Mouse (Mus musculus) monocyte, adult 5-6 weeks (primary cell): ENCODE data around the gene Kirrel2. TPM values are rescaled to one million over a fixed set of nuclear protein-coding genes. Genes with fewer than 3 reads are reported as not detected.

Experiments
- ATAC-seq: fragments of 153-309, 156-312 bp; replicated peaks from 2 replicates; pipeline ENCODE4 v1.8.0; 2017; ENCODE audit warnings: mild to moderate bottlenecking; ENCODE audit not compliant: low TSS enrichment, insufficient number of reproducible peaks, severe bottlenecking, poor library complexity, low FRiP score
- total RNA-seq: library from RNA; stranded (forward); fragments of 200-1000, 200-491, 200-594 nt; gene quantifications from 3 replicates; pipeline ENCODE4 v1.2.3, GENCODE M21; 2017

Kirrel2 gene
- total RNA-seq, 1 experiment from 2014 or later: not detected

DNA sequence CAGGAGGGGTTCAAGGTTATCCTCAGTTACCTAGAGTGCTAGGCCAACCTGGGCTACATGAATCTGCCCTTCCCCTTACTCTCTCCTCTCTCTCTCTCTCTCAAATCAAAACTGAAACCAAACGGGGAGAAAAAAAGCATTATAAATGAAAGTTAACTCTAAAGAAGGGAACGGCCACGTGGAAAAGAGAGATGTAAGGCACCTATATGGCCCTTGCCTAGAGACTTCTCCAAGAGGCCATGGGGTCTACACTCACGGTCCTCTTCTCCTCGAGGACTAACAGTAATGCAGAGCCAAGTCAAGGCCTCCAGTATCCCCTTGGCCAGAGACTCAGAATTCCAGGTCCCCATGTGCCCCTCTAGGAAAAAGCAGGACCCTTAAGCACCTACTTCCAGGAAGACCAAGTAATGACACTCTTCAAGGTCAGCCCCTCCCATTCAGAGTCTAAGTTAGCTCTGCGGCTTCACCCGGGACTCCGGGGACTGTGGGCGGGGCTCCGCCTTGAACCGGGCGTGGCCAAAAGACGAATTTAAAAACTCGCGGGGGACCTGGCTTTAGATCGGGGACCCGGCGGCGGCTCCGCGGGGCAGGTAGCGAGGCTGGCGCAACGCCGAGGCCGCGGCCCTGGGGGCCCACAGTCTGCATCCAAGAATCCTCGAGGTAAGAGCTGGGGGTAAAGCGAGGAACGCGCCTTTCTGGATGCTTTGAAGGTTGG, 36.2 kb downstream of the Kirrel2 start, which contains the start of gene Nfkbid:
Nfkbid (plus strand) TSS at position 558 of the 715 bp plus-strand sequence.
- ATAC-seq: peak; percentile 16; the same call in 1 of the 2 replicates

DNA sequence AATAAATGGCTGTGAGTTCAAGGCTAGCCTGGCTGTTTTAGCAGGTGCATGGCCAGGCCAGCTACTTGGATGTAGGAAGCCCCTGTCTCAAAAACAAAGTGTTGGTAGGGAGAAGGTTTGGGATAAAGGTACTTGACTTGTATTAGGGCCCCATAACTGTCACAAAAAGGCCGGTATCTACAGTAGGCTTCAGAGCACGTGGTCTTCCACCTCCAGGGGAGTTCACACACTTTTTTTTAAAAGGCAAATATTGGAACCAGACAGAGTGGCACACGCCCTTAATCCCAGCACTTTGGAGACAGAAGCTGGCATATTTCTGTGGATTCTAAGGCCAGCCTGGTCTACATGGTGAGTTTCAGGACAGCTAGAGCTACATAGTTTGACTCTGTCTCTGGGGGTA, 36.8 kb downstream of the Kirrel2 start:
- no peak for ATAC-seq

DNA sequence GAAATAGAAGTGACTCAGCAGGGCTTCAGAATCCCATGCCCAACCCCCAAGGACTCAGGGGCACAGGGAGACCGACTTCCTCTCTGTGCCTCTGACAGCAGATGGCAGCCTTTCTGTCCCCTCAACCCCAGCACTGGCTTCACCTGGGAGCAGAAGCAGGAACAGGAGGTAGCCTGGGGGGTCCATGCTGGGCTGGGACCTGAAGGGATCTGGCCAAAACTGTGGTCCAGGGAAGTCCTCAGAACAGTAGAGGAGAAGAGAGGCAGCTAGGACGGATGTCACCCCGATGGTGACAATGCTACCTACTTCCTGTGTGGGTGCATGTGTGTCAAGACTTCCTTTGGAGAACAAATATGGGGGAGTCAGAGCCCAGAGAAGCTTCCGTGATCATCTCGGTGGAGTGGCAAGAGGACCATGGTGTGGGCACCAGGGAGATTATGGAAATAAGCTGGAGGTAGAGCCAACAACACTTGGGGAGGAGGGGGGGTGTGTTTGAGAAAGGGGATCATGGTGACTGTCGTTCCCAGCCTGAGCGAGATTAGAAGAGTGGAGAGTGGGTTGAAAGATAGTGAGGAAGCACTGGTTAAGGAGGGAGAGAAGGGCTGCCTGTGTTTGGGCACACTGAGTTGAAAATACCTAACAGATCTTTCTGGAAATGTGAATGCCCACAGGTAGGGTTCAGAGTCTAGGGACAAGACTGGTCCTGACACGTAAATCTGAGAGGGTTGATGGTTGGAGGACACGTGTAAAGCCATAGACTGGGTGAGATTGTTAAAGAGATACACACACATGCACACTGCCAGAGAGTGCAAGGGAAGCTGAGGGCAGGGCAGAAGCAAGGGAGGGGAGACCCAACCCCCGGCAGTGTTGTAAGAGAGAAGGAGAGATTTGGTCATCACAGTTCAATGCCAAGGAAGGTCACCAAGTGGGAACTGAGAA, 37.7 kb downstream of the Kirrel2 start, which contains the start of gene Hcst:
Hcst (minus strand) TSS at position 294 of the 939 bp plus-strand sequence.
- ATAC-seq: peak; percentile 53

DNA sequence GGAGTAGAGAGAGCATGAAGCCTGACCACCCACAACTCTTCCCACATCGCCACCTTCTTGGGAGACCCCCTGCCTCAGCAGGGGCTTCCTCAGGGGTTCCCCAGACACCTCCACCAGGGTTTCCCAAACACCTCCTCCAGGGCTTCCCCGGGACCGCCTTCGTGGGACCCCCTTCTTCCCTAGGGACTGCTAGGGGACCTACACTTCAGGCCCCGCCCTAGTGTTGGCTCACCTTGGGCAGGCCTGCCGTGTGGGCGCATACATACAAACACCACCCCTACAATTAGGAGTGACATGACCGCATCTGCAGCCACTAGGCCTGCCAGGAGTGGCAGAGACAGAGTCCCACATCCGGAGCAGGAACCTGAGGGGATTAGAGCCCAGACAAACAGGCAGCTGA, 39.6 kb downstream of the Kirrel2 start:
- 0 out of 2 replicates have a peak, but pooled peaks have one; percentile 6 for ATAC-seq

DNA sequence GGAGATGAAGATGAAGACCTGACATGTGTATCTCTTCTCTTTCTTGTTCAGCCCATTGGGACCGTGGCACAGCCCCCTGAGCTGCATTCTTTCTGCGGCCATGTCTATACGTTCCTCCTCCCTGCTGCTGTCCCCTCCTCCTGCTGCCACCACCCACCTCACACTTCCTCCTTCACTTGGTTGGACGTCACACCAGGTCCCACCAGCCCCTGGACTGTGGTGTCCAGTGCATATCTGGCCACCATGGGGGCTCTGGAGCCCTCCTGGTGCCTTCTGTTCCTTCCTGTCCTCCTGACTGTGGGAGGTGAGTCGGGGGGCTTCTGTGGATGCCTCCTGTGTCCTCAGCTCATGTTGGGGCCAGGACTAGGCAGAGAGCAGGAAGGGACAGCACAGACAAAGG, 43.9 kb downstream of the Kirrel2 start, which contains the start of gene Tyrobp:
Tyrobp (plus strand) TSS at position 165 of the 400 bp plus-strand sequence.
- ATAC-seq: peak; percentile 68

DNA sequence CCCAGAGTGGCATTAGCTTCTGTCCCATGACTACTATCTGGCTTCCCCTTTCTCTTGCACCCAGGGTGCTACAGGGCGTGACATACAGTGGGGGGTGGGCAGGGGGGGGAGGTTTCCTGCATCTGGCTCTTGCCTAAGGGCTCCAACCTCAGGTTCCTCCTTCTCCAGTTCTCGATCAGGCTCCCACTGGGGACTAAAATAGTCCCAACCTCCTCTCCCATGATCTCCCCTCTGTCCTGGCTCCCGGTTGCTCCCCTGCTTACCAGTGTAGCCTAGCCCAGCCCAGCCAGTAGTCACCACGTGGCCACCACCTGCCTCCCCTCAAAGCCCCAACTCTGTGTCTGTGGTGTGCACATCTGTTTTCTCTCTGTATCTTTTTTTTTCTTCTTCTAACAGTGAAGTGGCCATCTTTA, 44.7 kb downstream of the Kirrel2 start:
- ATAC-seq: peak; percentile 54

DNA sequence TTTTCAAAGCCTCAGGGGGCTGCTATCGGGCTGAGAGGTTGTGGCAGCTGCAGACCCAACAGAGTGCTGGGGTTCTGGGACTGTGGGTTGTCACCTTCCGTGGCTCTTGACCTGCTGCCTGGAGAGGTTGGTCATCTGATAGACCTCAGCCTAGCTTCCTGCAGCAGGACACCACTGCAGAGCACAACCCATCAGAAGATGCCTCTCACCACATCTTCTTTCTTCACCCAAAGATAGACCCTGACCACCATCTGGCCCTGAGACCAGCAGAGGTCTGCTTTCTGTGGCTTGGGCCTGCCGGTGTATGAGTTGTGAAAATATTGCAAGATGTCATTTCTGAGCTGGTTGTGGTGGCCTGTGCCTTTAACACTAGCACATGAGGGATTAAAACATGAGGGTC, 46.5 kb downstream of the Kirrel2 start:
- 0 out of 2 replicates have a peak, but pooled peaks have one; percentile 6 for ATAC-seq

DNA sequence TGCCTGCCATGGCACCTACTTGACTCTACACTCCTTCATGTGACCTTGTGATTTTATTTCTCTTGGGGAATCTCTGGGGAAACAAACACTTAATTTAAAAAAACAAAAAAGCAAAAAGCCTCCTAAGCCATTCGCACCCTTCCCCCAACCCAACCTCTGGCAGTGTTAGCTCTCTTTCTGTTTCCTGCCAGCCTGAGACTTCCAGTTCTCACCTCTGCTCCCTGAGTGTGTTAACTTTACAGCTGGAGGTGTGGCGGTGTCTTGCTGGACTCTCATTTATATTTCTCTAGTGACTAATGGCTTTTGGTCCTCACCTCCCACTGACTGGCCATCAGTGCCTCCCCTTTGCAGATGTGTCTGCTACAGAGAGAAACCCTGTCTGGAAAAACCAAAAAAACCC, 47.7 kb downstream of the Kirrel2 start:
- ATAC-seq: no peak

DNA sequence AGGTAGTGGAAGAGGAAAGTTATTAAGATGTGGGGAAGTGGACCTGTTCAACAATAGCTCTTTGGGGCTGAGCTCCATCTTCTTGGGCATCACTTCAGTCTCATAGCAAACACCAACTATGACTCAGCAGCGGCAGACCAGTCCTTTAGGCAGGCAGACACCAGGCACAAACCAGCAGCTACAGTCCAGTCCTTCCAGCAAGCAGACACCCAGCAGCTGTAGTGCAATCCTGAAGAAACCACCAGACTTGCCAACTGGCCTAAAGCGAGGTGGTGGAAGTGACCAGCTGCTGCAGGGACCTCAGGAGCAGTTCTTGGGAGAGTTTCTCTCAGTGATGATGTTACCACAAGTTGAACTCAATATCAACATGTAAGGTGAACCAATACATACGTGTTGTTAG, 48.9 kb downstream of the Kirrel2 start:
- no peak for ATAC-seq

DNA sequence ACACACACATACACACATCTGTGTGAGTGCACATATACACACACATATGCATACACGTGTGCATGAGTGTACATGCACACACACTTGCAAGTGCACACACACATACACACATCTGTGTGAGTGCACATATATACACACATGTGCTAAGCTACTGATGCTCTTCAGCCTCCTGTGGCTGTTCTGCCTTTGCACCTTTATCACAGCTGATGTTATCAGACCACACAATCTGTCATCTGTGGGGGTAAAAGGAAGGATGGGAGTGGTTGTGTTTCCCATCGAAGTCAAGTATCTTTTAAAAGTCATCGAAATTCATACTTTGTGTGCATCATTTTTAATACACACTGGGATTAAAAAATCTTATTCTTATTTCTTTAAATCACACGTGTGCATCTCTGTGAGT, 55.1 kb downstream of the Kirrel2 start:
- ATAC-seq: no peak

DNA sequence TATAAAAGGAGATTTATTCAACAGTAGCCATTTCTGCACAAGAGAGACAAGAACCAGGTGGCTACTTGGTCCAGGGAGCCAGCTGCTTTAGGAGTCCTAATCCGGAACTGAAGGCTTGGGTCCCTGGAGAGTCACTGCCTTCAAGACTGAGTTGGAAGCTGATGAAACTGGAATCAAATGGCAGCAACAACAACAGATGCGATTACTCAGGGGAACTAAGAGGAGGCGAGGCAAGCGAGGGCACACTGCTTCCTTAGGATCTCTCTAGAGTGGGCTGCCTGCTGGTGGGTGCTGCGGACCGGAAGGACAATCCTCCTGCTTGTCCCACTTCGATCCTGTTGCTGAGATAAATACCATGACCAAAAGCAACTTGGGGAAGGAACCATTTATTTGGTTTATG, 57.8 kb downstream of the Kirrel2 start:
- ATAC-seq: no peak

Other genes with a start within 250 kb of the Kirrel2 start
- 29.5 to 52.1 TPM (median 49.3 TPM) in 3 replicates for gene Polr2i, start 225.7 kb downstream of the Kirrel2 start, total RNA-seq
- gene Tbcb, start 225.4 kb downstream of the Kirrel2 start, total RNA-seq: 32.7 to 60.7 TPM (median 37.0 TPM) in 3 replicates
- gene Ovol3, start 222.0 kb downstream of the Kirrel2 start, total RNA-seq: not detected in 3 replicates
- 1.0 to 3.2 TPM in 2 of 3 replicates, not detected in the other for gene Thap8, start 177.6 kb downstream of the Kirrel2 start, total RNA-seq
- 1.3 to 4.7 TPM (median 3.0 TPM) in 3 replicates for gene Wdr62, start 177.3 kb downstream of the Kirrel2 start, total RNA-seq
- 2.2 TPM in 1 of 3 replicates, not detected in the others for gene Clip3, start 166.0 kb downstream of the Kirrel2 start, total RNA-seq
- 27.8 to 47.4 TPM (median 35.8 TPM) in 3 replicates for gene Alkbh6, start 149.0 kb downstream of the Kirrel2 start, total RNA-seq
- gene Syne4, start 142.9 kb downstream of the Kirrel2 start, total RNA-seq: 3.0 TPM in 1 of 3 replicates, not detected in the others
- 2.2 to 10.7 TPM (median 8.0 TPM) in 3 replicates for gene E130208F15Rik, start 135.9 kb downstream of the Kirrel2 start, total RNA-seq
- 11.3 to 13.7 TPM (median 11.5 TPM) in 3 replicates for gene Sdhaf1, start 133.8 kb downstream of the Kirrel2 start, total RNA-seq
- gene Lrfn3, start 94.9 kb downstream of the Kirrel2 start, total RNA-seq: not detected in 3 replicates
- gene Tyrobp, start 43.9 kb downstream of the Kirrel2 start, total RNA-seq: 1,651 to 1,754 TPM (median 1,724 TPM) in 3 replicates
- gene Hcst, start 37.8 kb downstream of the Kirrel2 start, total RNA-seq: 44.2 to 97.2 TPM (median 67.5 TPM) in 3 replicates
- 25.9 to 48.3 TPM (median 34.1 TPM) in 3 replicates for gene Nfkbid, start 36.0 kb downstream of the Kirrel2 start, total RNA-seq
- gene Aplp1, start 12.2 kb downstream of the Kirrel2 start, total RNA-seq: 0.68 TPM in 1 of 3 replicates, not detected in the others
- not detected in 3 replicates for gene Nphs1, start 625 bp upstream of the Kirrel2 start, total RNA-seq
- gene Prodh2, start 35.9 kb upstream of the Kirrel2 start, total RNA-seq: not detected in 3 replicates
- 0.97 to 1.5 TPM in 2 of 3 replicates, not detected in the other for gene Arhgap33, start 77.4 kb upstream of the Kirrel2 start, total RNA-seq
- 0.19 to 2.7 TPM (median 1.5 TPM) in 3 replicates for gene Hspb6, start 94.5 kb upstream of the Kirrel2 start, total RNA-seq
- gene Proser3, start 94.6 kb upstream of the Kirrel2 start, total RNA-seq: 1.7 to 4.3 TPM (median 3.3 TPM) in 3 replicates
- 8.1 to 26.1 TPM (median 10.0 TPM) in 3 replicates for gene Lin37, start 102.1 kb upstream of the Kirrel2 start, total RNA-seq
- gene U2af1l4, start 105.6 kb upstream of the Kirrel2 start, total RNA-seq: 66.7 to 101 TPM (median 99.2 TPM) in 3 replicates
- gene Gm49396, start 105.7 kb upstream of the Kirrel2 start, total RNA-seq: 3.5 to 14.5 TPM (median 11.1 TPM) in 3 replicates
- gene Psenen, start 105.9 kb upstream of the Kirrel2 start, total RNA-seq: 76.7 to 145 TPM (median 135 TPM) in 3 replicates
- gene Igflr1, start 107.7 kb upstream of the Kirrel2 start, total RNA-seq: 0.43 TPM in 1 of 3 replicates, not detected in the others
- gene Kmt2b, start 131.0 kb upstream of the Kirrel2 start, total RNA-seq: 15.4 to 44.0 TPM (median 23.8 TPM) in 3 replicates
- gene Zbtb32, start 141.2 kb upstream of the Kirrel2 start, total RNA-seq: 8.4 to 30.5 TPM (median 20.6 TPM) in 3 replicates
- gene Upk1a, start 155.2 kb upstream of the Kirrel2 start, total RNA-seq: 1.1 TPM in 1 of 3 replicates, not detected in the others
- gene Cox6b1, start 168.5 kb upstream of the Kirrel2 start, total RNA-seq: 424 to 540 TPM (median 506 TPM) in 3 replicates
- gene Etv2, start 178.2 kb upstream of the Kirrel2 start, total RNA-seq: not detected in 3 replicates
- gene Rbm42, start 192.6 kb upstream of the Kirrel2 start, total RNA-seq: 63.9 to 74.7 TPM (median 64.6 TPM) in 3 replicates
- gene Haus5, start 207.3 kb upstream of the Kirrel2 start, total RNA-seq: 5.6 to 20.3 TPM (median 11.0 TPM) in 3 replicates
- gene Pmis2, start 213.9 kb upstream of the Kirrel2 start, total RNA-seq: not detected in 3 replicates
- gene 2200002J24Rik, start 241.2 kb upstream of the Kirrel2 start, total RNA-seq: not detected in 3 replicates